Mouse (Mus musculus): ENCODE data around the gene Cox11. TPM values are rescaled to one million over a fixed set of nuclear protein-coding genes. Genes with fewer than 3 reads are reported as not detected.

Gene Cox11
- 10.5 and 16.0 TPM in 2 replicates for polyA plus RNA-seq (2012; ENCODE audit: insufficient read depth, low replicate concordance)

- no peaks in the 10 kb centered on the region for H3K27me3 ChIP-seq (replicated peaks)
- H3K4me1 ChIP-seq: peaks cover 37% of the 10 kb centered on the region
- TF ChIP-seq GATA1 (IDR thresholded peaks at IDR 0.05; ENCODE audit: borderline replicate concordance, low read length) (no peak), FLI1 (IDR thresholded peaks at IDR 0.05; ENCODE audit: low read length) (no peak)
- no peaks in the 10 kb centered on the region for H3K9me3 ChIP-seq
- peak within 1 kb of the TSS; percentile 99 for H3K4me3 ChIP-seq (replicated peaks)
- H3K36me3 ChIP-seq (replicated peaks; ENCODE audit: low read length): peaks cover 22% of the 10 kb centered on the region
Observed at GRCm38 (mm10) chr11:90637440-90638311, at the start of gene Cox11, which contains the start of gene Stxbp4. Gene Cox11 (plus strand): TSS chr11:90638173. Gene Stxbp4 (minus strand): TSS chr11:90638084.

GRCm38 (mm10) chr11:90590996-90591395 lies 47.0 kb upstream of the Cox11 start:
- H3K4me3 ChIP-seq (replicated peaks): no peak overlapping the region
- peaks cover 30% of the 10 kb centered on the region for H3K36me3 ChIP-seq (replicated peaks; ENCODE audit: low read length)
- 0 out of 2 replicates have a peak, but pooled peaks cover 4% of the 10 kb centered on the region for H3K4me1 ChIP-seq
- H3K9me3 ChIP-seq: no peaks in the 10 kb centered on the region
- TF ChIP-seq GATA1 (IDR thresholded peaks at IDR 0.05; ENCODE audit: borderline replicate concordance, low read length) (no peak), FLI1 (IDR thresholded peaks at IDR 0.05; ENCODE audit: low read length) (no peak)
- H3K27me3 ChIP-seq (replicated peaks): no peaks in the 10 kb centered on the region

- TF ChIP-seq GATA1 (IDR thresholded peaks at IDR 0.05; ENCODE audit: borderline replicate concordance, low read length) (no peak), FLI1 (IDR thresholded peaks at IDR 0.05; ENCODE audit: low read length) (no peak)
- no peaks in the 10 kb centered on the region for H3K9me3 ChIP-seq
- H3K36me3 ChIP-seq (replicated peaks; ENCODE audit: low read length): peaks cover 37% of the 10 kb centered on the region
- H3K4me3 ChIP-seq (replicated peaks): no peak overlapping the region
- no peaks in the 10 kb centered on the region for H3K4me1 ChIP-seq
- no peaks in the 10 kb centered on the region for H3K27me3 ChIP-seq (replicated peaks)
Observed at GRCm38 (mm10) chr11:90595826-90596225, 42.1 kb upstream of the Cox11 start.

- TF ChIP-seq GATA1 (IDR thresholded peaks at IDR 0.05; ENCODE audit: borderline replicate concordance, low read length) (no peak), FLI1 (IDR thresholded peaks at IDR 0.05; ENCODE audit: low read length) (no peak)
- Histone ChIP-seq H3K4me3 (replicated peaks) (no peak overlapping the region), H3K27me3 (replicated peaks) (no peaks in the 10 kb centered on the region), H3K4me1 (no peaks in the 10 kb centered on the region), H3K36me3 (replicated peaks; ENCODE audit: low read length) (peaks cover 71% of the 10 kb centered on the region), H3K9me3 (no peaks in the 10 kb centered on the region)
Observed at GRCm38 (mm10) chr11:90603066-90603465, 34.9 kb upstream of the Cox11 start.

- Histone ChIP-seq H3K4me1 (peaks cover 8% of the 10 kb centered on the region), H3K27me3 (replicated peaks) (no peaks in the 10 kb centered on the region), H3K9me3 (no peaks in the 10 kb centered on the region), H3K4me3 (replicated peaks) (no peak overlapping the region), H3K36me3 (replicated peaks; ENCODE audit: low read length) (peaks cover 29% of the 10 kb centered on the region)
- no peak for TF ChIP-seq FLI1 (IDR thresholded peaks at IDR 0.05; ENCODE audit: low read length)
- no peak for TF ChIP-seq GATA1 (IDR thresholded peaks at IDR 0.05; ENCODE audit: borderline replicate concordance, low read length)
Observed at GRCm38 (mm10) chr11:90612118-90612517, 25.9 kb upstream of the Cox11 start.

GRCm38 (mm10) chr11:90614743-90615142 lies 23.2 kb upstream of the Cox11 start:
- Histone ChIP-seq H3K4me1 (peaks cover 8% of the 10 kb centered on the region), H3K4me3 (replicated peaks) (no peak overlapping the region), H3K9me3 (no peaks in the 10 kb centered on the region), H3K27me3 (replicated peaks) (no peaks in the 10 kb centered on the region), H3K36me3 (replicated peaks; ENCODE audit: low read length) (peaks cover 33% of the 10 kb centered on the region)
- TF ChIP-seq FLI1 (IDR thresholded peaks at IDR 0.05; ENCODE audit: low read length): no peak
- TF ChIP-seq GATA1 (IDR thresholded peaks at IDR 0.05; ENCODE audit: borderline replicate concordance, low read length): no peak

- no peak for TF ChIP-seq GATA1 (IDR thresholded peaks at IDR 0.05; ENCODE audit: borderline replicate concordance, low read length)
- no peak for TF ChIP-seq FLI1 (IDR thresholded peaks at IDR 0.05; ENCODE audit: low read length)
- Histone ChIP-seq H3K36me3 (replicated peaks; ENCODE audit: low read length) (peaks cover 38% of the 10 kb centered on the region), H3K4me3 (replicated peaks) (no peak overlapping the region), H3K4me1 (peaks cover 8% of the 10 kb centered on the region), H3K9me3 (no peaks in the 10 kb centered on the region), H3K27me3 (replicated peaks) (no peaks in the 10 kb centered on the region)
Observed at GRCm38 (mm10) chr11:90616431-90616830, 21.5 kb upstream of the Cox11 start.

- Histone ChIP-seq H3K27me3 (replicated peaks) (no peaks in the 10 kb centered on the region), H3K36me3 (replicated peaks; ENCODE audit: low read length) (peaks cover 24% of the 10 kb centered on the region), H3K4me1 (peaks cover 5% of the 10 kb centered on the region; the same call in 1 of the 2 replicates), H3K9me3 (no peaks in the 10 kb centered on the region), H3K4me3 (replicated peaks) (no peak overlapping the region)
- no peak for TF ChIP-seq GATA1 (IDR thresholded peaks at IDR 0.05; ENCODE audit: borderline replicate concordance, low read length)
- no peak for TF ChIP-seq FLI1 (IDR thresholded peaks at IDR 0.05; ENCODE audit: low read length)
Observed at GRCm38 (mm10) chr11:90622044-90622443, 15.9 kb upstream of the Cox11 start.

GRCm38 (mm10) chr11:90622500-90622899 lies 15.5 kb upstream of the Cox11 start:
- H3K36me3 ChIP-seq (replicated peaks; ENCODE audit: low read length): peaks cover 22% of the 10 kb centered on the region
- H3K4me3 ChIP-seq (replicated peaks): no peak overlapping the region

GRCm38 (mm10) chr11:90623477-90623876 lies 14.5 kb upstream of the Cox11 start:
- Histone ChIP-seq H3K4me1 (peaks cover 8% of the 10 kb centered on the region; the same call in 1 of the 2 replicates), H3K9me3 (no peaks in the 10 kb centered on the region), H3K4me3 (replicated peaks) (no peak overlapping the region), H3K27me3 (replicated peaks) (no peaks in the 10 kb centered on the region), H3K36me3 (replicated peaks; ENCODE audit: low read length) (peaks cover 16% of the 10 kb centered on the region)
- TF ChIP-seq GATA1 (IDR thresholded peaks at IDR 0.05; ENCODE audit: borderline replicate concordance, low read length): no peak
- no peak for TF ChIP-seq FLI1 (IDR thresholded peaks at IDR 0.05; ENCODE audit: low read length)

More at GRCm38 (mm10) chr11:90622500-90622899, 15.5 kb upstream of the Cox11 start:
- Histone ChIP-seq H3K27me3 (replicated peaks) (no peaks in the 10 kb centered on the region), H3K4me1 (peaks cover 8% of the 10 kb centered on the region; the same call in 1 of the 2 replicates), H3K9me3 (no peaks in the 10 kb centered on the region)
- TF ChIP-seq FLI1 (IDR thresholded peaks at IDR 0.05; ENCODE audit: low read length) (no peak), GATA1 (IDR thresholded peaks at IDR 0.05; ENCODE audit: borderline replicate concordance, low read length) (no peak)
